9 mouse cellular contexts compared by ENCODE assay signal in the genomic region with DNA sequence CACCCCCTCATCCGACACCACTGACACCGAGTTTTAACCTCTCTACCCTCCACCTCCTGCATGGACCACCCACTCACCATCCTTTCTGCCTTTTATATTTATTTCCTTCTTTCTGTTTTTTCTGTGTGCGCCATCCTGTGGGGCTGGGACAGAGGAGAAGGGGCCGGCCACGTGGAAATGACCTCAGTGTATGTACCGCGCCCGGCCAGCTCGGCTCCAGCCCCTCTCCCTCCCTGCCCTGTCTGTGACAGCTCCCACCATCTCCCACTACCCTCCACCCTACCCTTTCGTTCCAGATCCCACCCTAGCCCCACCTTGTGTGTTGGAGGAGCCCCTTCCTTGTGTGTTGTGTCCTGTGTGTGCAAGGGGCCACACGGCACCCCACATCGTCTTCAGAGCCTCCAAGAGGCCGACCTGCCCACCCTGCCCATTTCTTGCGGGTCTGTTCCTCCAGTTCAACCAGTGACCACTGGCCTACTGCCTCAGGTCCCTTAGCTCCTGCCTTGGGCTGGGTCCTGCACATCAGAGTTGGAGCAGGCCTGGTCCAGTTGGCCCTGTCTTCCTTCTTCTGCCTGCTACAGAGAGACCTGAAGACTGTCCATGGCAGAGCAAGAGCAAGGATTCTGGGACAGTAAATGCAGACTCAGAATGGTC. TPM values are rescaled to one million over a fixed set of nuclear protein-coding genes. Genes with fewer than 3 reads are reported as not detected.
DNase-seq lines count a peak whose midpoint lies in the region; ATAC-seq and TF ChIP-seq lines count a peak whose summit lies in the region.
"Had no signal": no experiment of that assay in that cellular context is flagged by ENCODE, and none has a peak within 500 bp of the region (broad histone marks: within the 10 kb centered on the region; RNA-seq: fewer than 3 reads in every experiment).

No protein-coding gene starts in this region.

- no peak overlapping the region for H3K4me2 ChIP-seq in heart, embryonic 13.5 days
- H3K4me2 ChIP-seq in forebrain, embryonic 11.5 days (ENCODE audit: low read depth, low read length, severe bottlenecking) = no peak overlapping the region
- H3K4me2 ChIP-seq in limb, embryonic 12.5 days = no peak overlapping the region

- H3K4me1 ChIP-seq in heart, embryonic 13.5 days = peaks cover 42% of the 10 kb centered on the region
- H3K4me1 ChIP-seq in ES-Bruce4 (ENCODE audit: control insufficient read depth, insufficient read depth, low read length) = peaks cover 11% of the 10 kb centered on the region
- peaks cover 6% of the 10 kb centered on the region; the same call in 1 of the 2 replicates for H3K4me1 ChIP-seq in forebrain, embryonic 11.5 days (replicated peaks; ENCODE audit: control insufficient read depth, insufficient read depth, low read length)
- peaks cover 55% of the 10 kb centered on the region for H3K4me1 ChIP-seq in limb, embryonic 12.5 days (replicated peaks)

- no peak for ATAC-seq in heart, embryonic 13.5 days (ENCODE audit: extremely low read depth, insufficient number of reproducible peaks, low FRiP score, low TSS enrichment)
- ATAC-seq in forebrain, embryonic 11.5 days (replicated peaks; ENCODE audit: low FRiP score) = no peak
- no peak for ATAC-seq in limb, embryonic 12.5 days (ENCODE audit: insufficient number of reproducible peaks, insufficient read depth, low FRiP score, low TSS enrichment, low read depth)
- no peak for ATAC-seq in erythroblast, adult 5-6 weeks (replicated peaks; ENCODE audit: low FRiP score, poor library complexity, severe bottlenecking)

- intact Hi-C loops in heart, postnatal 10 days (cut with DNase I) = no loop called here

- H3K27ac ChIP-seq in heart, embryonic 13.5 days (replicated peaks) = peak overlapping the region; percentile 13; the same call in 1 of the 2 replicates
- peak overlapping the region; percentile 6; the same call in 1 of the 2 replicates for H3K27ac ChIP-seq in ES-Bruce4 (ENCODE audit: insufficient read depth, low read length)
- H3K27ac ChIP-seq in forebrain, embryonic 11.5 days (ENCODE audit: low read depth, low read length) = peak overlapping the region; percentile 57
- peak overlapping the region; percentile 41; the same call in 1 of the 2 replicates for H3K27ac ChIP-seq in limb, embryonic 12.5 days

- no peak overlapping the region for H3K4me3 ChIP-seq in heart, embryonic 13.5 days
- H3K4me3 ChIP-seq in ES-Bruce4 (ENCODE audit: low read depth, low read length) = no peak overlapping the region
- no peak overlapping the region for H3K4me3 ChIP-seq in forebrain, embryonic 11.5 days (ENCODE audit: low read depth, low read length)
- no peak overlapping the region for H3K4me3 ChIP-seq in limb, embryonic 12.5 days (replicated peaks)
- H3K4me3 ChIP-seq: myocyte had no signal

- H3K27me3 ChIP-seq in heart, embryonic 13.5 days (replicated peaks) = no peaks in the 10 kb centered on the region; the same call in 1 of the 2 replicates
- H3K27me3 ChIP-seq in ES-Bruce4 (ENCODE audit: control insufficient read depth, insufficient read depth, low read length, poor library complexity, severe bottlenecking) = no peaks in the 10 kb centered on the region
- H3K27me3 ChIP-seq in forebrain, embryonic 11.5 days (ENCODE audit: control insufficient read depth, insufficient read depth, low read length) = no peaks in the 10 kb centered on the region
- no peaks in the 10 kb centered on the region for H3K27me3 ChIP-seq in limb, embryonic 12.5 days

- 68% methylated on average over 14 of the region's 14 CpGs for WGBS in heart, embryonic 13.5 days
- WGBS in forebrain, embryonic 11.5 days = 70% methylated on average over 14 of the region's 14 CpGs
- 70% methylated on average over 14 of the region's 14 CpGs for WGBS in limb, embryonic 12.5 days

- TF ChIP-seq CTCF in ES-Bruce4 (IDR thresholded peaks at IDR 0.05; ENCODE audit: low read depth, low read length) = no peak

- DNase-seq in heart, postnatal 10 days = no peak
- no peak for DNase-seq in forebrain, embryonic 11.5 days (ENCODE audit: low spot score)
- DNase-seq in adrenal gland, postnatal 4 days (ENCODE audit: low spot score in 2 of 2) = no peak
- no peak for DNase-seq in layer of hippocampus, adult 11-12 months (ENCODE audit: low spot score)

- no peaks in the 10 kb centered on the region for H3K36me3 ChIP-seq in heart, embryonic 13.5 days
- H3K36me3 ChIP-seq in ES-Bruce4 (ENCODE audit: control insufficient read depth, insufficient read depth, low read length, poor library complexity, severe bottlenecking) = no peaks in the 10 kb centered on the region
- H3K36me3 ChIP-seq in forebrain, embryonic 11.5 days (ENCODE audit: control insufficient read depth, insufficient read depth, low read length) = no peaks in the 10 kb centered on the region
- H3K36me3 ChIP-seq in limb, embryonic 12.5 days = no peaks in the 10 kb centered on the region

- TF ChIP-seq POLR2A in ES-Bruce4 (IDR thresholded peaks at IDR 0.05; ENCODE audit: insufficient read depth, low read length) = no peak

- H3K9ac ChIP-seq in heart, embryonic 13.5 days = peak overlapping the region; percentile 62
- H3K9ac ChIP-seq in ES-Bruce4 (ENCODE audit: low read depth, poor library complexity, severe bottlenecking) = no peak overlapping the region
- 0 out of 2 replicates have a peak overlapping the region, but pooled peaks have one; percentile 8 for H3K9ac ChIP-seq in forebrain, embryonic 11.5 days (ENCODE audit: low read length)
- H3K9ac ChIP-seq in limb, embryonic 12.5 days (replicated peaks) = peak overlapping the region; percentile 51; the same call in 1 of the 2 replicates

- TF ChIP-seq EP300 in ES-Bruce4 (IDR thresholded peaks at IDR 0.05; ENCODE audit: insufficient read depth, low read depth, low read length) = no peak

- H3K9me3 ChIP-seq in heart, embryonic 13.5 days = peaks cover 3% of the 10 kb centered on the region; the same call in 1 of the 2 replicates
- H3K9me3 ChIP-seq in ES-Bruce4 (replicated peaks; ENCODE audit: control insufficient read depth, insufficient read depth, low read length, poor library complexity, severe bottlenecking) = peaks cover 12% of the 10 kb centered on the region
- no peaks in the 10 kb centered on the region; the same call in 1 of the 2 replicates for H3K9me3 ChIP-seq in forebrain, embryonic 11.5 days (ENCODE audit: control insufficient read depth, low read length)
- no peaks in the 10 kb centered on the region for H3K9me3 ChIP-seq in limb, embryonic 12.5 days

RNA-seq across cellular contexts. Expression of a gene that starts 27.1 kb away (rescaled TPM):
- 43.0 and 44.8 TPM in 2 replicates for polyA plus RNA-seq in heart, embryonic 13.5 days (2015; fragmentation: Nextera tagmentation; extraction: Ambion mirVana)
- total RNA-seq in heart, postnatal 10 days (2021) = 10 to 100 TPM; 30.8 to 31.4 TPM
- polyA plus RNA-seq in ES-Bruce4 (2011; ENCODE audit: insufficient read depth, insufficient read length, low read depth, missing spikeins) = 42.8 and 44.8 TPM in 2 replicates
- 67.3 and 68.7 TPM in 2 replicates for polyA plus RNA-seq in forebrain, embryonic 11.5 days (2014; fragmentation: Nextera tagmentation; extraction: Ambion mirVana)
- polyA plus RNA-seq in limb, embryonic 12.5 days (2016; fragmentation: Nextera tagmentation; extraction: Ambion mirVana) = 134 and 144 TPM in 2 replicates
- total RNA-seq in adrenal gland, postnatal 4 days (2021) = 10 to 100 TPM; 35.1 to 35.3 TPM
- 17.8 and 22.9 TPM in 2 replicates for total RNA-seq in erythroblast, adult 5-6 weeks (2015; ENCODE audit: low replicate concordance)
- total RNA-seq in erythroblast, adult 5-6 weeks (2017; ENCODE audit: low replicate concordance) = 9.2 and 14.8 TPM in 2 replicates

RNA-seq across cellular contexts. Expression of a gene that starts 50.6 kb away (rescaled TPM):
- polyA plus RNA-seq in heart, embryonic 13.5 days (2015; fragmentation: Nextera tagmentation; extraction: Ambion mirVana) = 47.6 and 51.6 TPM in 2 replicates
- total RNA-seq in heart, postnatal 10 days (2021) = 10 to 100 TPM; 40.3 to 40.6 TPM
- polyA plus RNA-seq in ES-Bruce4 (2011; ENCODE audit: insufficient read depth, insufficient read length, low read depth, missing spikeins) = 77.6 and 79.8 TPM in 2 replicates
- polyA plus RNA-seq in forebrain, embryonic 11.5 days (2014; fragmentation: Nextera tagmentation; extraction: Ambion mirVana) = 52.7 and 72.3 TPM in 2 replicates
- polyA plus RNA-seq in limb, embryonic 12.5 days (2016; fragmentation: Nextera tagmentation; extraction: Ambion mirVana) = 63.4 and 66.9 TPM in 2 replicates
- total RNA-seq in adrenal gland, postnatal 4 days (2021) = 100 to 1,000 TPM; 122 to 124 TPM
- 9.8 and 16.9 TPM in 2 replicates for total RNA-seq in erythroblast, adult 5-6 weeks (2015; ENCODE audit: low replicate concordance)
- 18.3 and 21.5 TPM in 2 replicates for total RNA-seq in erythroblast, adult 5-6 weeks (2017; ENCODE audit: low replicate concordance)

RNA-seq across cellular contexts. Expression of a gene that starts 52.1 kb away (rescaled TPM):
- polyA plus RNA-seq in heart, embryonic 13.5 days (2015; fragmentation: Nextera tagmentation; extraction: Ambion mirVana) = 15.1 and 15.7 TPM in 2 replicates
- 10 to 100 TPM; 50.2 TPM for total RNA-seq in heart, postnatal 10 days (2021)
- polyA plus RNA-seq in ES-Bruce4 (2011; ENCODE audit: insufficient read depth, insufficient read length, low read depth, missing spikeins) = 89.7 and 97.9 TPM in 2 replicates
- polyA plus RNA-seq in forebrain, embryonic 11.5 days (2014; fragmentation: Nextera tagmentation; extraction: Ambion mirVana) = 34.6 and 37.7 TPM in 2 replicates
- polyA plus RNA-seq in limb, embryonic 12.5 days (2016; fragmentation: Nextera tagmentation; extraction: Ambion mirVana) = 16.9 and 21.4 TPM in 2 replicates
- total RNA-seq in adrenal gland, postnatal 4 days (2021) = 10 to 100 TPM; 88.9 to 89.0 TPM
- 12.7 and 19.9 TPM in 2 replicates for total RNA-seq in erythroblast, adult 5-6 weeks (2015; ENCODE audit: low replicate concordance)
- total RNA-seq in erythroblast, adult 5-6 weeks (2017; ENCODE audit: low replicate concordance) = 8.2 and 13.1 TPM in 2 replicates

Comparison
In these comparisons a context has a peak if more than half of its experiments do, and no peak if none do; other contexts are left out.
1. H3K27ac ChIP-seq: peak in every context shown above with its lines; median percentile 57 in forebrain, embryonic 11.5 days; 41 in limb, embryonic 12.5 days; 13 in heart, embryonic 13.5 days; 6 in ES-Bruce4.